Mouse (Mus musculus) intestine, postnatal 0 days (tissue): ENCODE results near the gene Susd5. TPM values are rescaled to one million over a fixed set of nuclear protein-coding genes. Genes with fewer than 3 reads are reported as not detected.
A peak's percentile ranks its signal among the peaks of the same experiment; 100 is the strongest.

Experiments used
- ATAC-seq: fragments of 200-750 bp; cut with Nextera tagmentation; 2 replicates; pipeline ENCODE4 v1.8.0; 2017; ENCODE audit warnings: mild to moderate bottlenecking, moderate TSS enrichment, moderate library complexity
- H3K27ac ChIP-seq: fragments of 300-500 bp; sonication (generic); 2 replicates; pipeline ENCODE4 v1.5.1; 2014; ENCODE audit warnings: mild to moderate bottlenecking, low read depth, low read length, moderate library complexity
- H3K27me3 ChIP-seq: fragments of 300-500 bp; sonication (generic); replicated peaks from 2 replicates; pipeline ENCODE4 v1.6.1; 2014; ENCODE audit warnings: low read length, mixed read lengths; ENCODE audit not compliant: control insufficient read depth, insufficient read depth
- H3K36me3 ChIP-seq: fragments of 300-500 bp; sonication (generic); 2 replicates; pipeline ENCODE4 v1.6.1; 2014; ENCODE audit warnings: mild to moderate bottlenecking, moderate library complexity; ENCODE audit not compliant: control insufficient read depth, insufficient read depth
- H3K4me1 ChIP-seq: fragments of 300-500 bp; sonication (generic); replicated peaks from 2 replicates; pipeline ENCODE4 v1.6.1; 2014; ENCODE audit warnings: antibody characterized with exemption, low read length, mixed read lengths; ENCODE audit not compliant: control insufficient read depth, insufficient read depth
- H3K4me2 ChIP-seq: fragments of 300-500 bp; sonication (generic); replicated peaks from 2 replicates; pipeline ENCODE4 v1.6.1; 2014; ENCODE audit warnings: low read depth, mild to moderate bottlenecking, moderate library complexity
- H3K4me3 ChIP-seq: fragments of 300-500 bp; sonication (generic); 2 replicates; pipeline ENCODE4 v1.5.1; 2014; ENCODE audit warnings: low read depth, low read length
- H3K9ac ChIP-seq: fragments of 300-500 bp; sonication (generic); 2 replicates; pipeline ENCODE4 v1.6.1; 2014; ENCODE audit warnings: mild to moderate bottlenecking, low read depth, low read length
- H3K9me3 ChIP-seq: fragments of 300-500 bp; sonication (generic); 2 replicates; pipeline ENCODE4 v1.6.1; 2016; ENCODE audit warnings: mixed run types; ENCODE audit not compliant: control insufficient read depth
- CTCF ChIP-seq: sonication (generic); IDR thresholded peaks from 2 replicates; pipeline ENCODE4 v1.5.1; 2016; ENCODE audit warnings: low read depth, mild to moderate bottlenecking, control low read depth, antibody characterized with exemption, moderate library complexity
- WGBS: fragments of 180-500 bp; shearing (Covaris S2); extraction: QIAGEN DNeasy Blood & Tissue Kit; methylation state at CpG from one replicate; pipeline ENCODE4 v1.1.7; 2014; 5-methylcytosine and 5-hydroxymethylcytosine counted together
- polyA plus RNA-seq: library from polyadenylated mRNA; unstranded; fragments of >200 nt; fragmentation: Nextera tagmentation; extraction: Ambion mirVana; gene quantifications from 2 replicates; pipeline ENCODE4 v1.2.1, GENCODE M21; 2015

The Susd5 gene
- polyA plus RNA-seq: 0.22 and 0.43 TPM in 2 replicates

DNA sequence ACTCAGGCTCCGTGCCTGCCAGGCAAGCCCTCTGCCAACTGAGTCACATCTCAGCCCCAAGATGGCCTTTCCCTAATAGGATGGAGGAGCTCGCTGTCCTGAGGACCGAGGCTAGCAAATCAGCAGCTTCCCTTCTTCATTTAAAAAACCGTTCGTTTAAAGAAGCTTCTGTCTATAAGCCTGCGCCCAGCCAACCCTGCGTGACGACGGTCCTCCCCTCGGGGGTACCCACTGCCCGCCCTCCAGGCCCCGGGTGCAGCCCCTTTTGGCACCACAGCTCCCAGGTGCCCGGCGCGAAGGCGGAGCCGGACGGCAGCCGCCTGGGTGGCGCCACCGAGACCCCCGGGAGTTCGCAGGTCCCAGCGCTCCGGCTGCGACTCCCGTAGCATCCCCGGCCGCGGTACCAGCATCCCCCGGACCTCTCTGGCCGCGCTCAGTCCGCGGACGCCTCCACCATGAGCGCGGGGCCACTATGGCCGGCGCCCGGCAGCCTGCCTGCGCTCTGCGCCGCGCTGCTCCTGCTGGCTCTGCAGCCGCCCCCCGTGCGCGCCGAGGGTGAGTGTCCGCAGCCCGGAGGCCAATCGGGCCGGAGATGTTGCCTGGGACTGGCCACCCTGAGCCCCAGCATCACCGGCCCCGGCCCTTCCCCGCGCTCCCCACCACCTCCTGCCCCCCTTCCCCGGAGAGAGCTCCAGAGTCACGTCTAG is at the start of gene Susd5:
Gene Susd5 (plus strand): TSS at position 51 of the 707 bp plus-strand sequence.
- H3K4me2 ChIP-seq: peak within 1 kb of the TSS; percentile 62
- peaks cover 36% of the 10 kb centered on the region for H3K27me3 ChIP-seq
- no peaks in the 10 kb centered on the region for H3K9me3 ChIP-seq
- no peak for TF ChIP-seq CTCF
- H3K36me3 ChIP-seq: no peaks in the 10 kb centered on the region
- no peaks in the 10 kb centered on the region for H3K4me1 ChIP-seq
- H3K27ac ChIP-seq: no peak within 1 kb of the TSS
- peak within 1 kb of the TSS; percentile 34 for H3K4me3 ChIP-seq
- H3K9ac ChIP-seq: 0 out of 2 replicates have a peak within 1 kb of the TSS, but pooled peaks have one; percentile 7
- WGBS: 1% methylated on average over 60 of the region's 60 CpGs
- 0 out of 2 replicates have a peak, but pooled peaks have one; percentile 22 for ATAC-seq

DNA sequence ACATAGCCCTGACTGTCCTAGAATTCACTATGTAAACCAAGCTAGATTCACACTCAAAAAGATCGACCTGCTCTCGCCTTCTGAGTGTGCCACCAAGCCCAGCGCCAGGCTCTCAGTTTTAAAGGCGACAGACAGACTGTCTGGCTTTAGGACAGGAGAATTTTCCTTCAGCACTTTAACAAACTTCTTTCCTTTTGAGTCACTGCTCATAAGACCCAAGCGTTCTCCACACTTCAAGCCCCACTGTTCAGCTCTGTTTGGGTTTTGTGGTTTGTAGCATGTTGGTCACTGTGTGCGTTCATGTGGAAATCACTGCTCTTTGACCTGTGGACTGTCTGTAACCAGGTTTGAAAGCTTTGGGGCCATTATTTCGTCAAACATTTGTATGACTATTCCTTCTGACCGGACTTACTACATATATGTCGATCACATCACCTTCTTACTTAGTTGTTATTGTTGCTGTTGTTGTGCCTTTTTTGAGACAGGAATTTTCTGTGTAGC is 49.0 kb upstream of the Susd5 start:
- Histone ChIP-seq H3K9me3 (no peaks in the 10 kb centered on the region), H3K4me2 (no peak overlapping the region), H3K36me3 (no peaks in the 10 kb centered on the region), H3K4me1 (no peaks in the 10 kb centered on the region), H3K27ac (no peak overlapping the region), H3K9ac (no peak overlapping the region), H3K4me3 (no peak overlapping the region), H3K27me3 (no peaks in the 10 kb centered on the region)
- 94% methylated on average over 9 of the region's 9 CpGs for whole genome bisulfite sequencing
- no peak for TF ChIP-seq CTCF
- ATAC-seq: no peak

DNA sequence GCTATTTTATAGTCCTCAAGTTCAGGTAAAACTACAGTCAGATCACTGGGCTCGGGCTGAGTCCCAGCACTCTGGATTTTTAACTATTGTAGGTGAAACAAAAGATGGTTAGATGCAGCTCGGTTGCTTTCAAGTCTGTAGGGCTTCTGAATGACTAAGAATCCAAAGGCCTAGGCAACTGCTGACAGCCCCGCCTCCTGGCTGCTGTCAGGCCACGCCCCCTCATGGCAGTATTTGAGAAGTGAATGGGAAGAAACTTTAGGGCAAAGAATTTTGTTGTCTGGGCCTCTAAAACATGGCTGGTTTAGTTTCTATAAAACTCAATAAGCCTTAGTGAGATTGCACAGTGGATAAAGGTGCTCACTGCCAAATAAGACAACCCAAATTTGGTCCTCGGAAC is 47.4 kb upstream of the Susd5 start:
- ATAC-seq: no peak
- H3K27me3 ChIP-seq: no peaks in the 10 kb centered on the region
- H3K4me3 ChIP-seq: no peak overlapping the region
- H3K36me3 ChIP-seq: no peaks in the 10 kb centered on the region
- no peak for TF ChIP-seq CTCF
- H3K27ac ChIP-seq: no peak overlapping the region
- no peak overlapping the region for H3K9ac ChIP-seq
- no peaks in the 10 kb centered on the region for H3K4me1 ChIP-seq
- 55% methylated on average over 5 of the region's 5 CpGs for WGBS
- H3K4me2 ChIP-seq: no peak overlapping the region
- H3K9me3 ChIP-seq: no peaks in the 10 kb centered on the region

- Histone ChIP-seq H3K27ac (no peak overlapping the region), H3K27me3 (no peaks in the 10 kb centered on the region), H3K9ac (no peak overlapping the region), H3K4me3 (no peak overlapping the region), H3K4me1 (no peaks in the 10 kb centered on the region), H3K9me3 (no peaks in the 10 kb centered on the region), H3K4me2 (no peak overlapping the region), H3K36me3 (no peaks in the 10 kb centered on the region)
- WGBS: 66% methylated on average over 18 of the region's 18 CpGs
- TF ChIP-seq CTCF: no peak
- ATAC-seq: no peak
Measured at GRCm38 (mm10) chr9:114011203-114011602, 45.7 kb upstream of the Susd5 start.

DNA sequence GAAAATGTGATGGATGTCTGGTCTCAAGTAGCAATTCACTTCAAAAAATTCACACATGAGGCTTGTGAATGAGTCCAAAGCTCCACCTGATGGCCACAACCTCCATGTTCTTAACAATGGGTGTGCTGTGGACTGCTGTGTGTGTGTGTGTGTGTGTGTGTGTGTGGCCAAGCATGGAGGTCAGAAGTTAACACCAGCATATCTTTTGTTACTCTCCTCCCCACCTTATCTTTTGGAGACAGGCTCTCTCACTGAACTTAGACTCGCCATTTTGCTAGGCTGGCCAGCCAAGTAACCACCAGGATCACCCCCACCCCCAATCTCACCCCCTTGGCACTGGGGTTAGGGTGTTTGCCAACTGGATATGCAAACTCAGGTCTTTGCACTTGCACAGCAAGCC is 42.9 kb upstream of the Susd5 start:
- Histone ChIP-seq H3K4me2 (no peak overlapping the region), H3K27ac (no peak overlapping the region), H3K27me3 (no peaks in the 10 kb centered on the region), H3K36me3 (no peaks in the 10 kb centered on the region), H3K9me3 (no peaks in the 10 kb centered on the region), H3K9ac (no peak overlapping the region), H3K4me1 (no peaks in the 10 kb centered on the region), H3K4me3 (no peak overlapping the region)
- no peak for ATAC-seq
- 65% methylated on average over 1 of the region's 1 CpGs for WGBS
- TF ChIP-seq CTCF: no peak

DNA sequence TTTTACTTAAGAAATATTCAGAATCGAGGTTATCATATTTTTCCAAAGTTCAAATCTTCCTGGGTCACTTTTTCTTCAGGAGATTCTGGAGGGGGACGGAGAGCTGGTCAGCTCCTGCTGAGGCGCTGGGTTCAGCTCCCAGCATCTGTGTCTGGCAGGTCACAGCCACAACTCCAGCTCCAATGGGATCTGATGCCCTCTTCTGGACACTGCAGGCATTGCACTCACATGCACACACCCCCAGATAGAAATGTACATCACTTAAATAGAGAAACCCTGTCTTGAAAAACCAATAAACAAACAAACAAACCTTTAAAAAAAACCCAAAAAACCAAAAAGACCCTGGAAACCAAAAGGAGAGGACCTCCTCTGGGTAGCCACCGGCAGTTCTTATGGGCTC is 41.2 kb upstream of the Susd5 start:
- no peaks in the 10 kb centered on the region for H3K27me3 ChIP-seq
- no peak overlapping the region for H3K9ac ChIP-seq
- no peaks in the 10 kb centered on the region for H3K4me1 ChIP-seq
- WGBS: 86% methylated on average over 4 of the region's 4 CpGs
- no peak for ATAC-seq
- peak; percentile 41 for TF ChIP-seq CTCF
- H3K4me3 ChIP-seq: no peak overlapping the region
- H3K36me3 ChIP-seq: no peaks in the 10 kb centered on the region
- H3K27ac ChIP-seq: no peak overlapping the region
- no peak overlapping the region for H3K4me2 ChIP-seq
- no peaks in the 10 kb centered on the region for H3K9me3 ChIP-seq
